Mouse (Mus musculus): ENCODE results near the gene Ism2. TPM values are rescaled to one million over a fixed set of nuclear protein-coding genes. Genes with fewer than 3 reads are reported as not detected.
A peak's percentile ranks its signal among the peaks of the same experiment; 100 is the strongest.

Ism2 gene
- polyA plus RNA-seq, 1 experiment from 2014 or later: 0.70 TPM

DNA sequence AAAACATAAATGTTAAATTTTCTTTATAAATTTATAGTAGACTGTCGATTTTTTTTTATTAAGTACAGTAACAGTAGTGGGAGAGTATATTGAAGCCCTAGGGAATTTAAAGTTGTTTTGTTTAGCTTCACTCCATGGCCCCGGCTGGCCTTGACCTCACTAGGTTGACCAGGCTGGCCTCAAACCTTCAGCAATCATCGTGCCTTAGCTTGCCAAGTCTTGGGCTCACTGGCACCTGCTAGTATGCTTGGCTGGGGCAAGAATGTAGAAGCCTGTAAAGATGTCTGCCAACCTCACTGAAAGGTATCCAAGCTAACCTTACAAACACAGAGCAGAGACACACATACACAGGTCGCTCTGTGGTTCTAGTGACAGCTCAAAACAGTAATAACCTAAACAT lies 33.0 kb upstream of the Ism2 start:
- H3K4me3 ChIP-seq (ENCODE audit: control insufficient read depth in 1 of 2, insufficient read depth in 1 of 2, low read depth in 1 of 2, low read length in 2 of 2): no peak overlapping the region
- no peaks in the 10 kb centered on the region for H3K9me3 ChIP-seq (ENCODE audit: control insufficient read depth, low read length)
- no peak for ATAC-seq (ENCODE audit: insufficient number of reproducible peaks, insufficient read depth, low FRiP score, low read depth)
- no peak overlapping the region for H3K27ac ChIP-seq (replicated peaks in 1 of 2; ENCODE audit: control insufficient read depth in 1 of 2, insufficient read depth in 1 of 2, low read depth in 2 of 2, low read length in 2 of 2)
- H3K4me1 ChIP-seq (ENCODE audit: control insufficient read depth in 2 of 2, insufficient read depth in 2 of 2, low read length in 2 of 2): 0 out of 4 replicates have a peak, but pooled peaks cover 2 to 6% of the 10 kb centered on the region in 2 experiments
- WGBS: 79% methylated on average over 4 of the region's 4 CpGs
- H3K4me2 ChIP-seq (ENCODE audit: low read length): no peak overlapping the region
- H3K27me3 ChIP-seq (ENCODE audit: control insufficient read depth, insufficient read depth, low read length): no peaks in the 10 kb centered on the region
- H3K9ac ChIP-seq (ENCODE audit: low read length): no peak overlapping the region
- peaks cover 19% of the 10 kb centered on the region; the same call in 1 of the 2 replicates for H3K36me3 ChIP-seq (ENCODE audit: control insufficient read depth, insufficient read depth, low read length)

DNA sequence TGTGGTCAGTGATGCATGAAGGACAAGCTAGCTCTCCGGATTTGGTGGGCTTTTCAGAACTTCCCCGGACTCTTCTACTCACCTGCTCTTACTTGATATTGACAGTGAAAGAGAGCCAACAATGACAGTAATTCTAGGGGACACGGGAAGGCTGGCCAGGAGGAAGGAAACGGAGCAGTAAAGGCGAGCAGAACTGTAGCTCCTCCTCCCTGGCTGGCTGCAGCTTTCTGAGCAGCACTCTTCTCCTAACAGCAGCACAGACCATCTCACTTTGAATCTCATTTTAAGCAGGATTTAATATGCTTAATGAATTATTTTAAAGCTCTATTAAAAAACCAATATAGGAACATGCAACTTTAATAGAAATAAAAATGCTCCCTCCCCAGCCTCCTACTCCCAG lies 32.4 kb upstream of the Ism2 start:
- Histone ChIP-seq H3K36me3 (ENCODE audit: control insufficient read depth, insufficient read depth, low read length) (peaks cover 19% of the 10 kb centered on the region; the same call in 1 of the 2 replicates), H3K9ac (ENCODE audit: low read length) (no peak overlapping the region), H3K27ac (replicated peaks in 1 of 2; ENCODE audit: control insufficient read depth in 1 of 2, insufficient read depth in 1 of 2, low read depth in 2 of 2, low read length in 2 of 2) (no peak overlapping the region), H3K27me3 (ENCODE audit: control insufficient read depth, insufficient read depth, low read length) (no peaks in the 10 kb centered on the region), H3K4me3 (ENCODE audit: control insufficient read depth in 1 of 2, insufficient read depth in 1 of 2, low read depth in 1 of 2, low read length in 2 of 2) (no peak overlapping the region), H3K4me1 (ENCODE audit: control insufficient read depth in 2 of 2, insufficient read depth in 2 of 2, low read length in 2 of 2) (0 out of 4 replicates have a peak, but pooled peaks cover 2 to 8% of the 10 kb centered on the region in 2 experiments), H3K9me3 (ENCODE audit: control insufficient read depth, low read length) (no peaks in the 10 kb centered on the region), H3K4me2 (ENCODE audit: low read length) (no peak overlapping the region)
- no peak for ATAC-seq (ENCODE audit: insufficient number of reproducible peaks, insufficient read depth, low FRiP score, low read depth)
- 48% methylated on average over 5 of the region's 5 CpGs for WGBS

DNA sequence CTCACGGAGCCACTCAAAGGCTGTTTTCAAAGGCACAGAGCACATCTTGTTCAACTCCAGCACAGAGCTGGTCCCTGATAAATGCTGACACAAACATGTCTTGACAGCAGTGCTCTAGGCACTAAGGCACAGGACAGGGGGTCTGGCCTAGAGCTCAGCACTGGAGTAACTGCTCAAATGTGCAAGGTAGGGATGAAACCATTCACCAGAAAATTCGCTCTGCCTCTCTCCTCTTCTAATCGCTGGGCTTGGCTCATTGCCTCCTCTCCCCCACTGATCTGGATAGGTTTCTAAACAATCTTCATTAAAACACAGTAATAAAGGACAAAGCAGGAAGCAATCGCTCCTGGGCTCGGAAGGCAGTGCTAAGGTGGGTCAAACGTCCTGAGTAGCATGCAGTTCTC lies 31.6 kb upstream of the Ism2 start:
- Histone ChIP-seq H3K4me3 (ENCODE audit: control insufficient read depth in 1 of 2, insufficient read depth in 1 of 2, low read depth in 1 of 2, low read length in 2 of 2) (no peak overlapping the region), H3K9ac (ENCODE audit: low read length) (peak overlapping the region; percentile 21; the same call in 1 of the 2 replicates), H3K27me3 (ENCODE audit: control insufficient read depth, insufficient read depth, low read length) (no peaks in the 10 kb centered on the region), H3K4me2 (ENCODE audit: low read length) (no peak overlapping the region), H3K36me3 (ENCODE audit: control insufficient read depth, insufficient read depth, low read length) (peaks cover 22% of the 10 kb centered on the region; the same call in 1 of the 2 replicates), H3K4me1 (ENCODE audit: control insufficient read depth in 2 of 2, insufficient read depth in 2 of 2, low read length in 2 of 2) (0 out of 4 replicates have a peak, but pooled peaks cover 2 to 8% of the 10 kb centered on the region in 2 experiments), H3K9me3 (ENCODE audit: control insufficient read depth, low read length) (no peaks in the 10 kb centered on the region), H3K27ac (replicated peaks in 1 of 2; ENCODE audit: control insufficient read depth in 1 of 2, insufficient read depth in 1 of 2, low read depth in 2 of 2, low read length in 2 of 2) (no peak overlapping the region)
- WGBS: 61% methylated on average over 6 of the region's 6 CpGs
- ATAC-seq (ENCODE audit: insufficient number of reproducible peaks, insufficient read depth, low FRiP score, low read depth): no peak

DNA sequence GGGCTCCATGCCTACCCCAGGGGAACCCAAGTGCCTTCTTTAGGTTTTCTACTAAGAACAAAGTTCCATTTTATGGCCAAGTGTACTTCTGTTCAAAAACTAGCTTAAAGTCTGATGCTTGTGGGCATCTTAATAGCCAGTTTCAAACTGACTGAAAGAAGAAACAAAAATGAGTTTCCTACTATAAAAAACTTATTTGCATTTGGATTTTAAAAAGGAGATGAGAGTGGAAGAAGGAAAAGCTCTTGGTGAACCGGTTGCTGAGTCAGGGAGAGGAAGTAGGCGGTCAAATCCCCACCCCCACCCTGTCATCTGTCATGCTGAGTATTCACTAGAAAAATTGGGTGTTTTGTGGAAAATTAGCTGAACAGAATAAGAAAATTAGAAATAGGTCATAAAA lies 30.7 kb upstream of the Ism2 start:
- Histone ChIP-seq H3K27ac (replicated peaks in 1 of 2; ENCODE audit: control insufficient read depth in 1 of 2, insufficient read depth in 1 of 2, low read depth in 2 of 2, low read length in 2 of 2) (no peak overlapping the region), H3K9ac (ENCODE audit: low read length) (no peak overlapping the region), H3K9me3 (ENCODE audit: control insufficient read depth, low read length) (no peaks in the 10 kb centered on the region), H3K4me2 (ENCODE audit: low read length) (no peak overlapping the region), H3K4me3 (ENCODE audit: control insufficient read depth in 1 of 2, insufficient read depth in 1 of 2, low read depth in 1 of 2, low read length in 2 of 2) (no peak overlapping the region), H3K4me1 (ENCODE audit: control insufficient read depth in 2 of 2, insufficient read depth in 2 of 2, low read length in 2 of 2) (0 out of 4 replicates have a peak, but pooled peaks cover 2 to 8% of the 10 kb centered on the region in 2 experiments), H3K27me3 (ENCODE audit: control insufficient read depth, insufficient read depth, low read length) (no peaks in the 10 kb centered on the region), H3K36me3 (ENCODE audit: control insufficient read depth, insufficient read depth, low read length) (peaks cover 19% of the 10 kb centered on the region; the same call in 1 of the 2 replicates)
- WGBS: 57% methylated on average over 2 of the region's 2 CpGs
- ATAC-seq (ENCODE audit: insufficient number of reproducible peaks, insufficient read depth, low FRiP score, low read depth): no peak

DNA sequence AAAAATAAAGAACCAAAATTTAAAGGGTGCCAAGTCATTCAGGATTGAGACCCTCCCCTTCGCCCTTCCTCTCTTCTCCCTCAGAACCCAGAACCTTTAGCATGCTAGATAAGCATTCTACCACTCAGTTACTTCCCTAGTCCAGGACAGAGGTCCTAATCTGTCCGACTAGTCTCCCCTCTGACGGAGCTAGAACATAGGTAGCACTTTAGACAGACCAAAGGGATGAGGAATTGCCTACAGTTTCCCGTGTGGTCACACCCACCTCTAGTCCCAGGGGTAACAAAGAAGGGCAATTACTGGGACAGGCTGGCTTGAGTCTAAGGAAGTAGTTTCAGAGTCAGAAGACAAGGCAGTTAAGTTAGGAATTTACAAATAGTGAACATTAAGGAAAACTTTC lies 28.5 kb upstream of the Ism2 start:
- no peak for ATAC-seq (ENCODE audit: insufficient number of reproducible peaks, insufficient read depth, low FRiP score, low read depth)
- WGBS: 48% methylated on average over 4 of the region's 4 CpGs

DNA sequence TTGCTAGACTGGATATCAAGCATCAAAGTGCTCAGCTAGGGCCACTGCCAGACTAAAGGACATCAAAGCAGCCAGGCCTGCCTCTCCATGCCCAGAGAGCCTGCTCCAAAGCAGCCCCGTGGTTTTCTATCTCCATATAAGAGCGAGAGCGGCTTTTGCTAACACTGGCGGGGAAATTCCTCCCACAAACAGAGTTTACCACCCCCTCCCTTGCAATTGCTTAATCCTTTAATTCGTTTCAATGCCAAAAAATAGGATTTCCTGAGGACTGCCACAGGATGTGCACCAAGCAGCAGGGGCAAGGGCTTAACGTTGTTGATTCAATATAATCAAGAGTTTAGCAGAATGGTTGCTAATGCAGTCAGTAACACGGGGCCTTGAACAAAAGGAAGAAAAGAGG lies 28.1 kb upstream of the Ism2 start:
- H3K4me3 ChIP-seq (ENCODE audit: control insufficient read depth in 1 of 2, insufficient read depth in 1 of 2, low read depth in 1 of 2, low read length in 2 of 2): no peak overlapping the region
- H3K4me2 ChIP-seq (ENCODE audit: low read length): no peak overlapping the region
- H3K27ac ChIP-seq (replicated peaks in 1 of 2; ENCODE audit: control insufficient read depth in 1 of 2, insufficient read depth in 1 of 2, low read depth in 2 of 2, low read length in 2 of 2): no peak overlapping the region
- 0 out of 4 replicates have a peak, but pooled peaks cover 2 to 8% of the 10 kb centered on the region in 2 experiments for H3K4me1 ChIP-seq (ENCODE audit: control insufficient read depth in 2 of 2, insufficient read depth in 2 of 2, low read length in 2 of 2)
- WGBS: 23% methylated on average over 7 of the region's 7 CpGs
- no peak overlapping the region for H3K9ac ChIP-seq (ENCODE audit: low read length)
- ATAC-seq (ENCODE audit: insufficient number of reproducible peaks, insufficient read depth, low FRiP score, low read depth): no peak
- H3K36me3 ChIP-seq (ENCODE audit: control insufficient read depth, insufficient read depth, low read length): peaks cover 30% of the 10 kb centered on the region
- no peaks in the 10 kb centered on the region for H3K27me3 ChIP-seq (ENCODE audit: control insufficient read depth, insufficient read depth, low read length)
- H3K9me3 ChIP-seq (ENCODE audit: control insufficient read depth, low read length): no peaks in the 10 kb centered on the region

More for the DNA sequence above, 28.5 kb upstream of the Ism2 start:
- no peak overlapping the region for H3K4me3 ChIP-seq (ENCODE audit: control insufficient read depth in 1 of 2, insufficient read depth in 1 of 2, low read depth in 1 of 2, low read length in 2 of 2)
- H3K9me3 ChIP-seq (ENCODE audit: control insufficient read depth, low read length): no peaks in the 10 kb centered on the region
- no peaks in the 10 kb centered on the region for H3K27me3 ChIP-seq (ENCODE audit: control insufficient read depth, insufficient read depth, low read length)
- H3K9ac ChIP-seq (ENCODE audit: low read length): no peak overlapping the region
- H3K36me3 ChIP-seq (ENCODE audit: control insufficient read depth, insufficient read depth, low read length): peaks cover 33% of the 10 kb centered on the region
- H3K4me2 ChIP-seq (ENCODE audit: low read length): no peak overlapping the region
- H3K27ac ChIP-seq (replicated peaks in 1 of 2; ENCODE audit: control insufficient read depth in 1 of 2, insufficient read depth in 1 of 2, low read depth in 2 of 2, low read length in 2 of 2): no peak overlapping the region
- 0 out of 4 replicates have a peak, but pooled peaks cover 2 to 8% of the 10 kb centered on the region in 2 experiments for H3K4me1 ChIP-seq (ENCODE audit: control insufficient read depth in 2 of 2, insufficient read depth in 2 of 2, low read length in 2 of 2)

DNA sequence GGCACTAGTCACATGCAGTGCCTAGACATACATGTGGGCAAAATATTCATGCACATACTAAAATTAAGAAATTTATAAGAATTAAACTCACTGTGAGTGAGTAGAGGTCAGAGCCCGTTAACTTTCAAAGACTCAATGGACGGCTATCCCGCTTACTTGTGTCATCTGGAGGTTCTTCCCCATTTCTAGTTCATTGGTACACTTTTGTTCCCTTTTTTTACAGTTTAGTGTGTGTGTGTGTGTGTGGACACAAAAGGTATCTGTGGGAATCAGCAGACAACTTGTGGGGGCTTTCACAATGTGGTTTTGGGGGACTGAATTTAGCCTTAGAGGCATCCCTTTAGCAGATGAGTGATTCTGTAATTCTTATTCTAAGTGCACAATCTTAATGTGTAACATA lies 25.9 kb upstream of the Ism2 start:
- 90% methylated on average over 3 of the region's 3 CpGs for WGBS

DNA sequence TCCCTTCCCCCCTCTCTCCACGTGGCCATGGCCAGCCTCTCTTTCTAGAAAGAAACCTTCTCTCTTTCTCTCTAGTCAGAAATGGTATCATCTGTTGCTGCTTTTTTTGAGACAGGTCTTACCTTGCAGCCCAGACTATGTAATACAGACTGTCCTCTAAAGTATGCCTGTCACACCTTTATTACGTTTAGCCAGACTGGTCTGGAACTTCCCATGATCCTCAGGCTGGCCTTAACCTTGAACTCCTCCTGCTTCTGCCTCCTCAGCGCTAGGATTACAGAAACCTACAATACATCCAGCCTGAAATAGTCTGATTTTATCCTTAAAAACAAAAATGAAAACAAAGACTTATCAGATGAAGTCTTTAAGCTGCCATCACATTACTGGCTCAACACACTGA lies 19.7 kb upstream of the Ism2 start:
- H3K9ac ChIP-seq (ENCODE audit: low read length): no peak overlapping the region
- H3K27ac ChIP-seq (replicated peaks in 1 of 2; ENCODE audit: control insufficient read depth in 1 of 2, insufficient read depth in 1 of 2, low read depth in 2 of 2, low read length in 2 of 2): no peak overlapping the region
- no peak for ATAC-seq (ENCODE audit: insufficient number of reproducible peaks, insufficient read depth, low FRiP score, low read depth)
- no peaks in the 10 kb centered on the region for H3K9me3 ChIP-seq (ENCODE audit: control insufficient read depth, low read length)
- WGBS: 88% methylated on average over 3 of the region's 3 CpGs
- H3K27me3 ChIP-seq (ENCODE audit: control insufficient read depth, insufficient read depth, low read length): no peaks in the 10 kb centered on the region
- no peaks in the 10 kb centered on the region for H3K4me1 ChIP-seq (ENCODE audit: control insufficient read depth in 2 of 2, insufficient read depth in 2 of 2, low read length in 2 of 2)
- H3K4me2 ChIP-seq (ENCODE audit: low read length): no peak overlapping the region
- H3K4me3 ChIP-seq (ENCODE audit: control insufficient read depth in 1 of 2, insufficient read depth in 1 of 2, low read depth in 1 of 2, low read length in 2 of 2): no peak overlapping the region
- H3K36me3 ChIP-seq (ENCODE audit: control insufficient read depth, insufficient read depth, low read length): peaks cover 12% of the 10 kb centered on the region

More for the DNA sequence above, 25.9 kb upstream of the Ism2 start:
- no peak overlapping the region for H3K4me3 ChIP-seq (ENCODE audit: control insufficient read depth in 1 of 2, insufficient read depth in 1 of 2, low read depth in 1 of 2, low read length in 2 of 2)
- H3K4me1 ChIP-seq (ENCODE audit: control insufficient read depth in 2 of 2, insufficient read depth in 2 of 2, low read length in 2 of 2): 0 out of 4 replicates have a peak, but pooled peaks cover 2 to 8% of the 10 kb centered on the region in 2 experiments
- H3K36me3 ChIP-seq (ENCODE audit: control insufficient read depth, insufficient read depth, low read length): peaks cover 26% of the 10 kb centered on the region
- no peak overlapping the region for H3K27ac ChIP-seq (replicated peaks in 1 of 2; ENCODE audit: control insufficient read depth in 1 of 2, insufficient read depth in 1 of 2, low read depth in 2 of 2, low read length in 2 of 2)
- no peak overlapping the region for H3K9ac ChIP-seq (ENCODE audit: low read length)
- ATAC-seq (ENCODE audit: insufficient number of reproducible peaks, insufficient read depth, low FRiP score, low read depth): no peak
- no peaks in the 10 kb centered on the region for H3K27me3 ChIP-seq (ENCODE audit: control insufficient read depth, insufficient read depth, low read length)
- H3K4me2 ChIP-seq (ENCODE audit: low read length): no peak overlapping the region
- no peaks in the 10 kb centered on the region for H3K9me3 ChIP-seq (ENCODE audit: control insufficient read depth, low read length)
